In the genomic region with DNA sequence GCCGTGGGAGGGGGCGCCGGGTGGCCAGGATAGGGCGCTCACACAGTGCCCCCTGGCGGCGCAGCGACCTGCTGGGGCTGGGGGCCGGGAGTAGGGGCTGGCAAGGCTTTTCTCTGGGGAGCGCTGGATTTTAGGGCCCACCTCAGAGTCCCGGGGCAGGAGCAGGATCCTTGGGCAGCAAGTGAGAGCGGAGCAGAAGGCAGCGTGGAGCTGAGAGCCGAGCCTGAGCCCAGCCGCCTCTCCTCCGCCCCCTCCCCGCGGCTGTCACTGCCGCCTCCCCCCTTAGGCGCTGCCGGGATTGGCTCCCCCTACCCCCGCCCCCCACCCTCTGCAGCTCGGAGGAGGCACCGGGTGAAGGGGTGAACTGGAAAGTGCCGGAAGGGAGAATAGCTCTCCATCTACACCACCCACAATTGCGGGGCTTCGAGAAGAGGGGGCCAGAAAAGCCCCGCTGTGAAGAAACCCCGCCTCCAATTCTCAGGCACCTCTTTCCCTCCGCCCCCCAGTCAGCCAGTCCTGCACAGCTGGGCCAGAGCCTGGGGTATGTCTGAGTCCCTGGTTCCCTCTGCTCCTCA, we compare ENCODE assay signal across 8 mouse cellular contexts. TPM values are rescaled to one million over a fixed set of nuclear protein-coding genes. Genes with fewer than 3 reads are reported as not detected.
DNase-seq lines count a peak whose midpoint lies in the region; ATAC-seq and TF ChIP-seq lines count a peak whose summit lies in the region.

Gene Kcnip2 (minus strand): TSS at position 231 of the 575 bp plus-strand sequence.

- no peak within 1 kb of the TSS for H3K27ac ChIP-seq in bone marrow macrophage, adult 2 months (ENCODE audit: insufficient read depth, low read depth, low read length)
- peak within 1 kb of the TSS; percentile 36; the same call in 1 of the 2 replicates for H3K27ac ChIP-seq in heart, embryonic 10.5 days
- peak within 1 kb of the TSS; percentile 73 for H3K27ac ChIP-seq in kidney, embryonic 15.5 days
- H3K27ac ChIP-seq in limb, embryonic 15.5 days = no peak within 1 kb of the TSS
- peak within 1 kb of the TSS; percentile 37 for H3K27ac ChIP-seq in neural tube, embryonic 15.5 days (replicated peaks)

- DNase-seq in CD4-positive, CD25-positive, alpha-beta regulatory T cell, adult 2 months (ENCODE audit: low read depth, low spot score) = peak; percentile 60
- DNase-seq in heart, embryonic 10.5 days (ENCODE audit: low spot score) = no peak
- no peak for DNase-seq in adipocyte (ENCODE audit: low spot score)
- no peak for DNase-seq in cerebellum, adult 9-10 months

- peaks cover 24% of the 10 kb centered on the region for H3K36me3 ChIP-seq in heart, embryonic 10.5 days
- no peaks in the 10 kb centered on the region for H3K36me3 ChIP-seq in kidney, embryonic 15.5 days
- H3K36me3 ChIP-seq in limb, embryonic 15.5 days = peaks cover 12% of the 10 kb centered on the region; the same call in 1 of the 2 replicates
- H3K36me3 ChIP-seq in neural tube, embryonic 15.5 days = 0 out of 2 replicates have a peak, but pooled peaks cover 4% of the 10 kb centered on the region

- H3K9me3 ChIP-seq in heart, embryonic 10.5 days = no peaks in the 10 kb centered on the region
- no peaks in the 10 kb centered on the region for H3K9me3 ChIP-seq in kidney, embryonic 15.5 days (replicated peaks)
- no peaks in the 10 kb centered on the region for H3K9me3 ChIP-seq in limb, embryonic 15.5 days
- H3K9me3 ChIP-seq in neural tube, embryonic 15.5 days (replicated peaks) = no peaks in the 10 kb centered on the region

- H3K4me3 ChIP-seq in bone marrow macrophage, adult 2 months (ENCODE audit: insufficient read depth, low read length) = no peak within 1 kb of the TSS
- peak within 1 kb of the TSS; percentile 58 for H3K4me3 ChIP-seq in heart, embryonic 10.5 days
- H3K4me3 ChIP-seq in kidney, embryonic 15.5 days (replicated peaks) = peak within 1 kb of the TSS; percentile 45
- peak within 1 kb of the TSS; percentile 38 for H3K4me3 ChIP-seq in limb, embryonic 15.5 days
- peak within 1 kb of the TSS; percentile 45 for H3K4me3 ChIP-seq in neural tube, embryonic 15.5 days (replicated peaks)

- H3K9ac ChIP-seq in kidney, embryonic 15.5 days = peak within 1 kb of the TSS; percentile 45
- 0 out of 2 replicates have a peak within 1 kb of the TSS, but pooled peaks have one; percentile 20 for H3K9ac ChIP-seq in limb, embryonic 15.5 days
- H3K9ac ChIP-seq in neural tube, embryonic 15.5 days (replicated peaks) = peak within 1 kb of the TSS; percentile 52

- no peaks in the 10 kb centered on the region for H3K4me1 ChIP-seq in bone marrow macrophage, adult 2 months (ENCODE audit: control insufficient read depth, insufficient read depth, low read length)
- peaks cover 50% of the 10 kb centered on the region for H3K4me1 ChIP-seq in heart, embryonic 10.5 days
- H3K4me1 ChIP-seq in kidney, embryonic 15.5 days = peaks cover 73% of the 10 kb centered on the region
- H3K4me1 ChIP-seq in limb, embryonic 15.5 days = peaks cover 43% of the 10 kb centered on the region
- peaks cover 61% of the 10 kb centered on the region for H3K4me1 ChIP-seq in neural tube, embryonic 15.5 days

- H3K4me2 ChIP-seq in kidney, embryonic 15.5 days = peak within 1 kb of the TSS; percentile 89
- H3K4me2 ChIP-seq in limb, embryonic 15.5 days = peak within 1 kb of the TSS; percentile 76
- peak within 1 kb of the TSS; percentile 91 for H3K4me2 ChIP-seq in neural tube, embryonic 15.5 days

- TF ChIP-seq CTCF in bone marrow macrophage, adult 2 months (IDR thresholded peaks at IDR 0.05; ENCODE audit: low read depth, low read length) = peak; percentile 33; the same call in 1 of the 2 replicates

- H3K27me3 ChIP-seq in heart, embryonic 10.5 days (ENCODE audit: insufficient read depth, poor library complexity, severe bottlenecking) = peaks cover 21% of the 10 kb centered on the region
- H3K27me3 ChIP-seq in kidney, embryonic 15.5 days = peaks cover 8% of the 10 kb centered on the region; the same call in 1 of the 2 replicates
- peaks cover 24% of the 10 kb centered on the region for H3K27me3 ChIP-seq in limb, embryonic 15.5 days
- no peaks in the 10 kb centered on the region; the same call in 1 of the 2 replicates for H3K27me3 ChIP-seq in neural tube, embryonic 15.5 days (replicated peaks)

- no peak for TF ChIP-seq POLR2A in bone marrow macrophage, adult 2 months (IDR thresholded peaks at IDR 0.05; ENCODE audit: borderline replicate concordance, low read depth, low read length)

- peak; percentile 50 for ATAC-seq in kidney, embryonic 15.5 days (replicated peaks; ENCODE audit: low FRiP score)
- no peak for ATAC-seq in limb, embryonic 15.5 days (ENCODE audit: insufficient number of reproducible peaks, low FRiP score, low TSS enrichment, low read depth)
- peak; percentile 54 for ATAC-seq in neural tube, embryonic 15.5 days (ENCODE audit: low FRiP score)

- 1% methylated on average over 28 of the region's 29 CpGs for WGBS in heart, embryonic 10.5 days
- WGBS in kidney, embryonic 15.5 days = 2% methylated on average over 27 of the region's 29 CpGs
- under 1% methylated on average over 28 of the region's 29 CpGs for WGBS in limb, embryonic 15.5 days
- under 1% methylated on average over 23 of the region's 29 CpGs for WGBS in neural tube, embryonic 15.5 days

RNA-seq across cellular contexts. Expression of gene Kcnip2, which starts in this region (rescaled TPM):
- polyA plus RNA-seq in bone marrow macrophage, adult 2 months (2012; ENCODE audit: insufficient read depth, insufficient read length, missing spikeins) = not detected in 2 replicates
- 0.35 and 0.53 TPM in 2 replicates for polyA plus RNA-seq in heart, embryonic 10.5 days (2016; fragmentation: Nextera tagmentation; extraction: Ambion mirVana)
- 2.2 and 2.3 TPM in 2 replicates for polyA plus RNA-seq in kidney, embryonic 15.5 days (2015; fragmentation: Nextera tagmentation; extraction: Ambion mirVana)
- polyA plus RNA-seq in limb, embryonic 15.5 days (2015; fragmentation: Nextera tagmentation; extraction: Ambion mirVana) = 0.65 and 0.69 TPM in 2 replicates
- polyA plus RNA-seq in neural tube, embryonic 15.5 days (2015; fragmentation: Nextera tagmentation; extraction: Ambion mirVana) = 19.1 and 19.4 TPM in 2 replicates

Comparison
In these comparisons a context has a peak if more than half of its experiments do, and no peak if none do; other contexts are left out.
1. H3K27ac ChIP-seq: peak in heart, embryonic 10.5 days (single experiment), kidney, embryonic 15.5 days (single experiment) and neural tube, embryonic 15.5 days (single experiment); none in bone marrow macrophage, adult 2 months (single experiment) and limb, embryonic 15.5 days (single experiment).
2. Peak in every context shown above with its lines, with median percentiles within 50 percentile points of each other: H3K4me2 ChIP-seq and H3K9ac ChIP-seq.